Mouse (Mus musculus): Measurements from ENCODE around the gene Dmrt3.

The Dmrt3 gene

GRCm38 (mm10) chr19:25665486-25666339 is 55.6 kb downstream of the Dmrt3 start:
- CTCF ChIA-PET, result interaction anchor here (0.5 to 1.4 kb wide), 27 partner anchors 8 to 785 kb away, joined by 3 to 13 read pairs (median 3); partner anchors contain the start of gene Cbwd1 (in 1 of the 4)
- POLR2A ChIA-PET, result interaction anchor here in 3 of 4 experiments (0.6 to 0.9 kb wide), 6 partner anchors 19 to 1764 kb away, joined by 3 to 7 read pairs (median 4); partner anchors contain the start of genes Dmrt1 (in 1 of the 3) and Pum3 (in 1 of the 3)

GRCm38 (mm10) chr19:25667836-25668235 is 57.7 kb downstream of the Dmrt3 start:
- CTCF ChIA-PET, result no interaction called here
- POLR2A ChIA-PET, result no interaction called here

DNA sequence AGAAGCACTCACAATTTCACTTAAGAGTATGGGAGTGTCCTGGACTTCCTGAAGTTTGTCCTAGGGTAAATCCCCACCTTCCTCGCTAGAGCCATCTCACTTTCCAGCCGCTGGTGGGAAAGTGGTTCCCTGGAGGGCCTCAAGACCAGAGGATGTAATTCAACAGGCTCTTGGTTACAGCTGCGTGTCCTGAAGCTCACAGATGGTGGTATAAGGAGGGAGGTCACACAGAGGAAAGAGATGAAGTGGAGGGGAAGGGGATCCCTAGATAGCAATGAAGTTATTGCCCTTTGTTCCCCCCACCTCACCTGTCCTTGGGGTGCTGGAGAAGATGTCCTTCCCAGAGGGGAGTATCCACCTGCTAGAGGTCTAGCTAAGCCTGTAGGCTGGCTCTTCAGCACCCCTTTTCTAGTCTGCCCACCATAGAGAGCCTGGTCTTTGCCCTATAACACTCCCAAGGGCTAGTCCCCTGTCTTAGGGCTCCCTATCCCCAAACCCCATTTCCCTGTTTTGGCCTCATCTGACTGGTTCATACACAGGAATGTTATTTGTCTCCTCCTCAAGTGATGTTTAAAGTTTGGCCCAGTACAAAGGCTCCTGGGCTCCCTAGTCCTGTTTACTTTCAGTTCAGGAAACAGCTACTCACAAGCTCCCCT is 59.6 kb downstream of the Dmrt3 start:
- ChIA-PET CTCF (interaction anchor here in 1 of 4 experiments (0.6 to 0.7 kb wide), 2 partner anchors 34 to 1726 kb away, joined by 3 read pairs; no protein-coding TSS in a partner anchor), POLR2A (interaction anchor here in 3 of 4 experiments (0.5 to 1.5 kb wide), 5 partner anchors 53 to 1233 kb away, joined by 3 to 5 read pairs (median 3); no protein-coding TSS in a partner anchor)

DNA sequence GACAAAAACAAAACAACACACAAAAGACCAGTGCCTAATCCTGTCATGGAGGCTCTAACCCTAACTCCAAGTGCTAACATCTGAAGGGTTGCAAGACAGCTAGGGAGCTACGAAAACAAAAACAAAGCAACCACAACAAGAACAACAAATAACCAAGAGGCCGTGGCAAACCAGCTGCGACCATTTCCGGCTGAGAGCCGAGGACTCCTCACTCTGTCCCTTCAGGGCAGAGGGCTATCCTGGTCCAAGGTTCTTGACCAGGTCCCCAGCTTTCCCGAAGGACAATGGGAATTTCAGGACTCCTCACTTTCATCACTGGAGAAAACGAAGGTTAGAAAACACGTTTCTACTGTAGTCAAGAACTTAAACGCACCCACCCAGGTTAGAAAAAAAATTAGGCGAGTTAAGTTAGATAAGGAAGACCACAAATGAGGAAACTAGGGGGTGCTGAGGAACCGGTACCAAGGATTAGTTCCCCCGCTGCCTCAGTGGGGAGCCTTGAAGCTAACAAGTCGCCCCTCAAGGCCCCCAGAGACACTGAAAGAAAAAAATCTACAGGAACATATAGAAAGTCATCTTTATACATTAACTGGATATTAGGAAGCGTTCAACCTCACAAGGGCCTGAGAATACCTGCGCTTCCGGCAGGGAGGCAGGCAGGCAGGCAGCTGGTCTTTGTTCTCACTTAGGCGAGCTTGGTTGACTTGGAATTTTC is 60.6 kb downstream of the Dmrt3 start:
- ChIA-PET POLR2A (interaction anchor here in 2 of 4 experiments (0.6 to 1.6 kb wide), 2 partner anchors 65 to 83 kb away, joined by 5 read pairs; no protein-coding TSS in a partner anchor), CTCF (no interaction called here)

GRCm38 (mm10) chr19:25671681-25672080 is 61.6 kb downstream of the Dmrt3 start:
- POLR2A ChIA-PET, result interaction anchor here (0.6 to 1.7 kb wide), 13 partner anchors 61 to 1126 kb away, joined by 3 to 7 read pairs (median 4); partner anchors contain the start of genes Cbwd1 (in 2 of the 4), Dmrt1 (in 1 of the 4), Dmrt3 (in 1 of the 4) and Kank1 (in 1 of the 4)

GRCm38 (mm10) chr19:25672101-25672950 is 62.2 kb downstream of the Dmrt3 start, which contains the start of gene Dmrt2:
TSS of gene Dmrt2 (plus strand) at chr19:25672411.
- ChIA-PET CTCF (interaction anchor here in 3 of 4 experiments (0.7 to 1.2 kb wide), 5 partner anchors 20 to 565 kb away, joined by 3 to 5 read pairs (median 3); partner anchors contain the start of gene Dmrt1 (in 1 of the 3)), POLR2A (interaction anchor here (0.6 to 1.7 kb wide), 14 partner anchors 60 to 1127 kb away, joined by 3 to 7 read pairs (median 4); partner anchors contain the start of genes Cbwd1 (in 2 of the 4), Dmrt1 (in 1 of the 4), Dmrt3 (in 1 of the 4) and Kank1 (in 1 of the 4))

More at GRCm38 (mm10) chr19:25671681-25672080, 61.6 kb downstream of the Dmrt3 start:
- CTCF ChIA-PET, result interaction anchor here in 3 of 4 experiments (0.7 to 1.2 kb wide), 5 partner anchors 21 to 564 kb away, joined by 3 to 5 read pairs (median 3); partner anchors contain the start of gene Dmrt1 (in 1 of the 3)
